Mouse (Mus musculus) heart, embryonic 13.5 days (tissue): ENCODE results near the gene Awat1. TPM values are rescaled to one million over a fixed set of nuclear protein-coding genes. Genes with fewer than 3 reads are reported as not detected.

ENCODE experiments used
- ATAC-seq: fragments of 200-750 bp; cut with Nextera tagmentation; 2 replicates; pipeline ENCODE4 v1.8.0; 2017; ENCODE audit warnings: moderate TSS enrichment; ENCODE audit not compliant: insufficient number of reproducible peaks, low FRiP score, low TSS enrichment; ENCODE audit errors: extremely low read depth
- H3K27ac ChIP-seq: fragments of 300-500 bp; sonication (generic); replicated peaks from 2 replicates; pipeline ENCODE4 v1.5.1; 2015; ENCODE audit warnings: moderate library complexity, mild to moderate bottlenecking, inconsistent platforms
- H3K27me3 ChIP-seq: fragments of 300-500 bp; sonication (generic); replicated peaks from 2 replicates; pipeline ENCODE4 v1.6.1; 2015; ENCODE audit warnings: mild to moderate bottlenecking, inconsistent platforms
- H3K36me3 ChIP-seq: fragments of 300-500 bp; sonication (generic); 2 replicates; pipeline ENCODE4 v1.6.1; 2015; ENCODE audit warnings: mild to moderate bottlenecking, inconsistent platforms
- H3K4me1 ChIP-seq: fragments of 300-500 bp; sonication (generic); 2 replicates; pipeline ENCODE4 v1.6.1; 2015; ENCODE audit warnings: inconsistent platforms
- H3K4me2 ChIP-seq: fragments of 300-500 bp; sonication (generic); 2 replicates; pipeline ENCODE4 v1.6.1; 2015; ENCODE audit warnings: inconsistent platforms, mild to moderate bottlenecking, moderate library complexity
- H3K4me3 ChIP-seq: fragments of 300-500 bp; sonication (generic); 2 replicates; pipeline ENCODE4 v1.5.1; 2015; ENCODE audit warnings: moderate library complexity, mild to moderate bottlenecking, inconsistent platforms
- H3K9ac ChIP-seq: fragments of 300-500 bp; sonication (generic); 2 replicates; pipeline ENCODE4 v1.6.1; 2015; ENCODE audit warnings: inconsistent platforms, mild to moderate bottlenecking, moderate library complexity
- H3K9me3 ChIP-seq: fragments of 300-500 bp; sonication (generic); 2 replicates; pipeline ENCODE4 v1.6.1; 2016; ENCODE audit warnings: inconsistent platforms
- WGBS: fragments of 180-500 bp; shearing (Covaris S2); methylation state at CpG from one replicate; pipeline ENCODE4 v1.1.7; 2015; ENCODE audit warnings: mixed read lengths; 5-methylcytosine and 5-hydroxymethylcytosine counted together
- polyA plus RNA-seq: library from polyadenylated mRNA; unstranded; fragments of >200 nt; fragmentation: Nextera tagmentation; extraction: Ambion mirVana; gene quantifications from 2 replicates; pipeline ENCODE4 v1.2.1, GENCODE M21; 2015

Awat1 gene
- not detected in 2 replicates for polyA plus RNA-seq

DNA sequence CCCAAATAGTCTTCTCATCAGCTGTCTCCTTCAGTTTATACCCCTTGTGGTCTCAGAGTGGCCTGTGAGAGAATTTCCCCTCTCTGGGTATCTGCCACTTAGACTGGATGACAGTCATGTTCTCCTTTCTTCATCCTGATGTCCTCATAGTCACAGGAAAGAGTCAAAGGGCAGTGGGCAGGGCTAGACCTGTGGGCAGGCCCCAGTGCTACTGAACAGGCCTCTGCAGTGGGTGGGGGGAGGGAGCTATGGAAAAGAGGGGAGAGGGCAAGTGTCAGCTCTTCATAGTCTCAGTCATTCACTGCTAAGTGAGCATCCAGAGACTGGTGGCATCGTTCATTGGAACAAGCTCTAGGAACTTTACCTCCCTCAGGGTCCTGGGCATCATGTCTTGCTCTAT is at the start of gene Awat1:
TSS of gene Awat1 (plus strand) at position 301 of the 400 bp plus-strand sequence.
- Histone ChIP-seq H3K4me3 (no peak within 1 kb of the TSS), H3K4me1 (no peaks in the 10 kb centered on the region), H3K36me3 (no peaks in the 10 kb centered on the region), H3K27ac (no peak within 1 kb of the TSS), H3K9ac (no peak within 1 kb of the TSS), H3K27me3 (peaks cover 5% of the 10 kb centered on the region; the same call in 1 of the 2 replicates), H3K9me3 (no peaks in the 10 kb centered on the region), H3K4me2 (no peak within 1 kb of the TSS)
- WGBS: 79% methylated on average over 1 of the region's 1 CpGs
- ATAC-seq: no peak

- Histone ChIP-seq H3K9me3 (no peaks in the 10 kb centered on the region), H3K27me3 (peaks cover 15% of the 10 kb centered on the region), H3K9ac (no peak within 1 kb of the TSS), H3K4me1 (no peaks in the 10 kb centered on the region), H3K4me2 (no peak within 1 kb of the TSS), H3K4me3 (no peak within 1 kb of the TSS), H3K27ac (no peak within 1 kb of the TSS), H3K36me3 (no peaks in the 10 kb centered on the region)
- no peak for ATAC-seq
- WGBS: 83% methylated on average over 4 of the region's 4 CpGs
Measured at GRCm38 (mm10) chrX:100524471-100524870, 47.6 kb upstream of the Awat1 start, which contains the start of gene Dgat2l6. Gene Dgat2l6, plus strand, starts transcription at chrX:100524838.

- H3K9ac ChIP-seq: no peak overlapping the region
- ATAC-seq: no peak
Measured at GRCm38 (mm10) chrX:100556026-100556425, 16.0 kb upstream of the Awat1 start.

DNA sequence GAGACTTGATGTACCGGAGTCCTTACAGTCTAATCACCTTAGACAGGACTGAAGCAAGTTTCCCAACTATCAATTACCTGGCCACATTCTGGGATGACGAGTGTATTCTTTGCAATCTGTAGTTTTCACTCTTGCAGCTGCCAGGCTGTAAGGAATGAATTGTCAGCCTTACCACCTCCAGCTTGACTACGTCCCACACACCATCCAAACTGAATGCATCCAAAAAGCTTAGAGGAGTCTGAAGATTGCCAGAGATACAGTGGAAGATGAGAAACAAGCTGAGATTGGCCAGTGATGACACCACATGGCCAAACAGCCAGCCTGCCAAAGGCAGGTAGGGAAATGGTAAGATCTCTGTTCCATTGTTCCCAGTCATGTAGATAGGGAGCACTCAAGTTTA is 6.4 kb upstream of the Awat1 start:
- H3K4me3 ChIP-seq: no peak overlapping the region
- H3K4me1 ChIP-seq: no peaks in the 10 kb centered on the region
- H3K27ac ChIP-seq: no peak overlapping the region
- ATAC-seq: no peak
- no peak overlapping the region for H3K4me2 ChIP-seq
- H3K9ac ChIP-seq: no peak overlapping the region
- no peaks in the 10 kb centered on the region for H3K9me3 ChIP-seq
- peaks cover 5% of the 10 kb centered on the region; the same call in 1 of the 2 replicates for H3K27me3 ChIP-seq
- 80% methylated on average over 3 of the region's 3 CpGs for WGBS
- H3K36me3 ChIP-seq: no peaks in the 10 kb centered on the region

More at GRCm38 (mm10) chrX:100556026-100556425, 16.0 kb upstream of the Awat1 start:
- H3K36me3 ChIP-seq: no peaks in the 10 kb centered on the region
- H3K27me3 ChIP-seq: no peaks in the 10 kb centered on the region; the same call in 1 of the 2 replicates
- H3K27ac ChIP-seq: no peak overlapping the region
- no peak overlapping the region for H3K4me2 ChIP-seq
- H3K9me3 ChIP-seq: no peaks in the 10 kb centered on the region
- H3K4me3 ChIP-seq: no peak overlapping the region
- 64% methylated on average over 3 of the region's 3 CpGs for WGBS
- H3K4me1 ChIP-seq: no peaks in the 10 kb centered on the region

DNA sequence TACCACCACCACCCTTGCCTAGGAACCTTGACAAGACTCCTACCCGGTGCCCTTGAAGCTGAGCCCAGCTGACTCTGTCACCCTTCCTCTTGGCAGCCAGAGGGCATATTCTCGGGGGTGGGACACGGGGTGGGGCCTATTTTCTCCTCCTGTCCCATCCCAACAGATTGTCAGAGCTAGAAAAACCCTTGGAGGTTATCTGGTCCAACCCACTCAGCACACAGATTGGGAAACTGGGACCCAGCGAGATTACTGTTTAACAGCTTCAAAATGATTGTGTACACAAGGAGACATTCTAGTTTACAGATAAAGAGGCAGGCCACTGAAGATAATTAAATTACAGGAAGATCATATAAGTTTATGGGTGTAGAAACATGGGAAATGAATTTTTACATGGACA is 22.7 kb downstream of the Awat1 start, which contains the start of gene P2ry4:
TSS of gene P2ry4 (minus strand) at position 79 of the 400 bp plus-strand sequence.
- H3K4me3 ChIP-seq: no peak within 1 kb of the TSS
- no peak within 1 kb of the TSS for H3K4me2 ChIP-seq
- H3K27me3 ChIP-seq: peaks cover 30% of the 10 kb centered on the region
- H3K9me3 ChIP-seq: no peaks in the 10 kb centered on the region
- no peaks in the 10 kb centered on the region for H3K4me1 ChIP-seq
- no peak within 1 kb of the TSS for H3K9ac ChIP-seq
- H3K27ac ChIP-seq: no peak within 1 kb of the TSS
- H3K36me3 ChIP-seq: no peaks in the 10 kb centered on the region
- no peak for ATAC-seq
- 43% methylated on average over 4 of the region's 4 CpGs for WGBS

DNA sequence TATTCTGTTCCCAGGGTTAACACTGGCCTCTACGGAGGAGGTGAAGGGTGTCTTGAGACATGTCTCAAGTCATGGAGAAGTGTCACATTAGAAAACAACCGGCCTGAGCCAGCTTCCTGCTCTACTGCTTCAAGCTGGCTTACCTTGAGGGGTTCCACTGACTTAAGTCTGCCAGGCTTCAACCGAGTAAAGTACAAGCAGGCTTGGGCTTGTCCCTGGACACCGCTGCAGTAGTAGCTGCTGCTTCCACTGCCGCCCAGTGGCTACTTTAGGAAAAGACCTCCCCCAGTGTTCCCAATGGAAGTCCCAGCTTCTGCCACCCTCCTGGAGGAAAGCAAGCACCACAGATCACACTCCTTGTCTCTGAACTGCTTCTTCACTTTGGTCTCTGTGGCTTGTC is 25.4 kb downstream of the Awat1 start:
- Histone ChIP-seq H3K4me1 (peaks cover 2% of the 10 kb centered on the region; the same call in 1 of the 2 replicates), H3K36me3 (no peaks in the 10 kb centered on the region), H3K9me3 (no peaks in the 10 kb centered on the region), H3K9ac (no peak overlapping the region), H3K4me3 (no peak overlapping the region), H3K27me3 (peaks cover 31% of the 10 kb centered on the region), H3K27ac (no peak overlapping the region), H3K4me2 (no peak overlapping the region)
- WGBS: 22% methylated on average over 5 of the region's 5 CpGs
- no peak for ATAC-seq

DNA sequence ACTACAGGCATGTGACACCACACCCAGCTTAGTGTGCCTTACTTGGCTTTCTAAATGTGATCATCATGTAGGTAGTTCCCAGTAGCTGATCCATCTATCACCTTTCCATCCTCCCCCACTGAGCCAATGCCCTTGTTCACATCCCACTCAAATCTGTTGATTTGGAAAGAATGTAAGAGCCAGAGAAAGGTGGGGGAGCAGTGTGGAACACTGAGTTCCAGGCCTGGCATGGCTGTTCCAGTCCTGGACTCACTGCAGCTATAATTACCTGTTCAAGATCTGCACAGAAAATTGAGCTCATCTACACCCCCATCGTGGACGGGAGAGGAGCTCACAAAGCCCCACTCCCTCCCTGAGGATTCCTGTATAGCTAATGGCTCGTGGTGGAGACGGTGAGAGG is 27.7 kb downstream of the Awat1 start:
- H3K4me1 ChIP-seq: peaks cover 2% of the 10 kb centered on the region; the same call in 1 of the 2 replicates
- no peak overlapping the region for H3K9ac ChIP-seq
- 58% methylated on average over 4 of the region's 4 CpGs for WGBS
- H3K27ac ChIP-seq: no peak overlapping the region
- H3K36me3 ChIP-seq: no peaks in the 10 kb centered on the region
- H3K9me3 ChIP-seq: no peaks in the 10 kb centered on the region
- H3K27me3 ChIP-seq: peaks cover 21% of the 10 kb centered on the region; the same call in 1 of the 2 replicates
- no peak for ATAC-seq
- H3K4me3 ChIP-seq: no peak overlapping the region
- no peak overlapping the region for H3K4me2 ChIP-seq

DNA sequence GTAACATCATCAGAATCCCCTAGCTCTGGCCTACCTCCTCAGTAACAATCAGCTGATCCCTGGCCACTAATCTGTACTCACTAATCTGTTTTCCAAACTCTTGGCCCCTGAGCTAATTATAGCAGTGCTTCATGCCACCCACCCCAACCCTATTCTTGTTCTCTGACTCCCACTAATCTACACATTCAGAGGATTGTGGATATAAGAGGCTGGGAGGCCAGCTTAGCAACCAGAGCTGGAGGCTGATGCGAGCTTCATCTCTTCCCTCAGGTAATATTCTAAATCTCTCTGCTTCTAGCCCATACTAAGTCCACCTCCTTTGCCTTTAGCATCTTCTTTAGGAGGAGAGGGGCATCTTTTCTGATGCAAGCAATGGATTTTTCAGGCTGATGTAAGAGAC is 33.3 kb downstream of the Awat1 start, which contains the start of gene Arr3:
TSS of gene Arr3 (plus strand) at position 184 of the 400 bp plus-strand sequence.
- no peaks in the 10 kb centered on the region for H3K9me3 ChIP-seq
- peaks cover 12% of the 10 kb centered on the region; the same call in 1 of the 2 replicates for H3K27me3 ChIP-seq
- no peak for ATAC-seq
- peaks cover 2% of the 10 kb centered on the region; the same call in 1 of the 2 replicates for H3K4me1 ChIP-seq
- no peak within 1 kb of the TSS for H3K4me2 ChIP-seq
- no peak within 1 kb of the TSS for H3K4me3 ChIP-seq
- 0 out of 2 replicates have a peak within 1 kb of the TSS, but pooled peaks have one; percentile 28 for H3K27ac ChIP-seq
- no peaks in the 10 kb centered on the region for H3K36me3 ChIP-seq
- H3K9ac ChIP-seq: no peak within 1 kb of the TSS
- 46% methylated on average over 1 of the region's 1 CpGs for WGBS

- Histone ChIP-seq H3K27ac (no peak overlapping the region), H3K4me1 (no peaks in the 10 kb centered on the region)
- ATAC-seq: no peak
Measured at GRCm38 (mm10) chrX:100618488-100618887, 46.4 kb downstream of the Awat1 start.

DNA sequence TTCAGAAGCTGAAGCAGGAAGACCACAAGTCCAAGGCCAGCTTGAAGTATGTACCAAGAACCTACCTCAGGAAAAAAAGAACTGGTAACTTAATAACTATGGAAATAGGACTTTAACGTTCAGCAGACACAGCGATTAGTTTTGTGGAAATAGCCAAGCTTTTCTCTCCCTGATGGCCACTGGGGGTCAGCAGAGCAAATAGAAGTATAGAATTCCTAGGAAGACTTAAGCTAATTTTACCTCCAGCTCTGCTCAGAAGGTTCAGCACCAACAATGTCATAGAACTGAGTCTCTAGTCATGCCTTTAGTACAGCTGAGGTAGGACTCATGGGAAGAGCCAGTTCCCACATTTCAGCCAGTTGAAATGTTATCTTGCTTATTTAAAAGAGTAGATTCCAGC is 49.3 kb downstream of the Awat1 start:
- WGBS: 78% methylated on average over 2 of the region's 2 CpGs
- Histone ChIP-seq H3K9me3 (no peaks in the 10 kb centered on the region), H3K36me3 (peaks cover 24% of the 10 kb centered on the region), H3K4me3 (no peak overlapping the region), H3K9ac (no peak overlapping the region), H3K27ac (no peak overlapping the region), H3K27me3 (peaks cover 15% of the 10 kb centered on the region; the same call in 1 of the 2 replicates), H3K4me2 (no peak overlapping the region), H3K4me1 (peaks cover 5% of the 10 kb centered on the region)
- no peak for ATAC-seq

More at GRCm38 (mm10) chrX:100618488-100618887, 46.4 kb downstream of the Awat1 start:
- Histone ChIP-seq H3K9me3 (no peaks in the 10 kb centered on the region), H3K36me3 (peaks cover 16% of the 10 kb centered on the region), H3K9ac (no peak overlapping the region), H3K27me3 (peaks cover 12% of the 10 kb centered on the region; the same call in 1 of the 2 replicates), H3K4me3 (no peak overlapping the region), H3K4me2 (no peak overlapping the region)
- WGBS: 41% methylated on average over 3 of the region's 3 CpGs

DNA sequence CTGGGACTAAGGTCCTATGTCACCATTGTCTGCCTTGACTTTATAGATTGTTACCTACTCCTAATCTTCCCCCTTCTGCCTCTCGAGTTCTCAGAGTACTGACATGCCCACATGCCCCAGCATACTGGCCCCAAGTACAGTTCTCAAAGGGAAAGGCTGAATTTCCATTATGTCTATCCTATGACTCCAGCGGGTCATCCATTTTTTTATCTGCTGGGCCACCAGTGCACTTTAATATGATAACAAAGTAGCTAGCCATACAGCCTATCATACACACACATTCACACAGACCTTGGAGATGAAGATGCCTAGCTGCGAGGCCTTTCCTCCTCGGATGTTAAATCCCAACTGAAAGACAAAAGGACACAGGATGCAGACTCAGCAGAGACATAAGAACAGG is 52.2 kb downstream of the Awat1 start:
- no peak for ATAC-seq
- Histone ChIP-seq H3K4me3 (no peak overlapping the region), H3K4me1 (peaks cover 9% of the 10 kb centered on the region), H3K36me3 (peaks cover 24% of the 10 kb centered on the region), H3K27me3 (0 out of 2 replicates have a peak, but pooled peaks cover 3% of the 10 kb centered on the region), H3K9me3 (no peaks in the 10 kb centered on the region), H3K4me2 (no peak overlapping the region), H3K9ac (no peak overlapping the region), H3K27ac (no peak overlapping the region)
- WGBS: 73% methylated on average over 4 of the region's 4 CpGs

DNA sequence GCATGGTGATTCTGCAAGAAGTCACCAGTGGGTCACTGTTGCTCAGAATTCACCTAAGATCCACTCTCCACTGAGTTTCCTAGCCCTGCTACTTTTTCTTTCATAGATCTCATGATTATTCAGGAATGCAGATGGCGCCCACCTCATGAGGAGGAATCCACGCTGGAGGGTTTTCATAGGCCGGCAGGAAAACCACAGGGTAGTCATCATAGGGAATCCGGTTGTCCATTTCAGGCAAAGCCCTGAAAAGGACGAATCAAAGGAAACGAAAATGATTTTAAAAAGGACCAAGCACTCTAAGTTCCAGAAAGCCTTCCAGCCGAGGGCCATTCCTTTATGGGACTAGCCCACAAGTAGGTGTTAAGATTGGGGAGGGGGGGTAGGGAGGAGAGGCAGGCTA is 53.1 kb downstream of the Awat1 start:
- WGBS: 34% methylated on average over 7 of the region's 7 CpGs
- no peaks in the 10 kb centered on the region for H3K9me3 ChIP-seq
- peaks cover 9% of the 10 kb centered on the region for H3K4me1 ChIP-seq
- H3K27ac ChIP-seq: no peak overlapping the region
- 0 out of 2 replicates have a peak, but pooled peaks cover 3% of the 10 kb centered on the region for H3K27me3 ChIP-seq
- H3K4me2 ChIP-seq: peak overlapping the region; percentile 77
- peaks cover 24% of the 10 kb centered on the region for H3K36me3 ChIP-seq
- H3K9ac ChIP-seq: peak overlapping the region; percentile 82
- H3K4me3 ChIP-seq: peak overlapping the region; percentile 71
- no peak for ATAC-seq
